Mouse (Mus musculus) midbrain, postnatal 0 days (tissue): ENCODE measurements at regions not wholly inside any gene's neighbourhood (a gene's known extent, or its start where the extent isn't known, plus 50 kb on each side); places are given as distances from the start of the nearest gene placed in this dataset.

Experiments
- ATAC-seq: fragments of 200-750 bp; cut with Nextera tagmentation; 2 replicates; pipeline ENCODE4 v1.8.0; 2017; ENCODE audit warnings: moderate number of reproducible peaks, mild to moderate bottlenecking, moderate TSS enrichment, moderate library complexity; ENCODE audit not compliant: low FRiP score
- DNase-seq: peaks from one replicate; pipeline ENCODE4 v3.0.0-alpha.2; 2015; ENCODE audit warnings: low spot score
- H3K27ac ChIP-seq: fragments of 300-500 bp; sonication (generic); 2 replicates; pipeline ENCODE4 v1.5.1; 2014; ENCODE audit warnings: low read depth, mild to moderate bottlenecking, low read length, mixed read lengths
- H3K27me3 ChIP-seq: fragments of 300-500 bp; sonication (generic); 2 replicates; pipeline ENCODE4 v1.6.1; 2014; ENCODE audit warnings: low read length, control low read depth, mixed read lengths; ENCODE audit not compliant: insufficient read depth
- H3K36me3 ChIP-seq: fragments of 300-500 bp; sonication (generic); 2 replicates; pipeline ENCODE4 v1.6.1; 2014; ENCODE audit warnings: low read length, control low read depth, mixed read lengths; ENCODE audit not compliant: insufficient read depth
- H3K4me1 ChIP-seq: fragments of 300-500 bp; sonication (generic); 2 replicates; pipeline ENCODE4 v1.6.1; 2014; ENCODE audit warnings: mild to moderate bottlenecking, control low read depth, antibody characterized with exemption, low read length, mixed read lengths; ENCODE audit not compliant: insufficient read depth
- H3K4me2 ChIP-seq: fragments of 300-500 bp; sonication (generic); 2 replicates; pipeline ENCODE4 v1.6.1; 2014; ENCODE audit warnings: low read depth, mild to moderate bottlenecking, low read length, mixed read lengths; ENCODE audit not compliant: poor library complexity, severe bottlenecking
- H3K4me3 ChIP-seq: fragments of 300-500 bp; sonication (generic); 2 replicates; pipeline ENCODE4 v1.5.1; 2014; ENCODE audit warnings: low read depth, mild to moderate bottlenecking, low read length, moderate library complexity
- H3K9ac ChIP-seq: fragments of 300-500 bp; sonication (generic); replicated peaks from 2 replicates; pipeline ENCODE4 v1.6.1; 2014; ENCODE audit warnings: mild to moderate bottlenecking, low read length, moderate library complexity, mixed read lengths; ENCODE audit not compliant: poor library complexity, severe bottlenecking
- H3K9me3 ChIP-seq: fragments of 300-500 bp; sonication (generic); 2 replicates; pipeline ENCODE4 v1.6.1; 2016; ENCODE audit warnings: low read length, control low read depth
- CTCF ChIP-seq: IDR thresholded peaks from 2 replicates; pipeline ENCODE4 v1.5.1; 2016; ENCODE audit warnings: antibody characterized with exemption, mild to moderate bottlenecking
- WGBS: fragments of 180-500 bp; shearing (Covaris S2); extraction: QIAGEN DNeasy Blood & Tissue Kit; methylation state at CpG from one replicate; pipeline ENCODE4 v1.1.7; 2014; 5-methylcytosine and 5-hydroxymethylcytosine counted together

DNA sequence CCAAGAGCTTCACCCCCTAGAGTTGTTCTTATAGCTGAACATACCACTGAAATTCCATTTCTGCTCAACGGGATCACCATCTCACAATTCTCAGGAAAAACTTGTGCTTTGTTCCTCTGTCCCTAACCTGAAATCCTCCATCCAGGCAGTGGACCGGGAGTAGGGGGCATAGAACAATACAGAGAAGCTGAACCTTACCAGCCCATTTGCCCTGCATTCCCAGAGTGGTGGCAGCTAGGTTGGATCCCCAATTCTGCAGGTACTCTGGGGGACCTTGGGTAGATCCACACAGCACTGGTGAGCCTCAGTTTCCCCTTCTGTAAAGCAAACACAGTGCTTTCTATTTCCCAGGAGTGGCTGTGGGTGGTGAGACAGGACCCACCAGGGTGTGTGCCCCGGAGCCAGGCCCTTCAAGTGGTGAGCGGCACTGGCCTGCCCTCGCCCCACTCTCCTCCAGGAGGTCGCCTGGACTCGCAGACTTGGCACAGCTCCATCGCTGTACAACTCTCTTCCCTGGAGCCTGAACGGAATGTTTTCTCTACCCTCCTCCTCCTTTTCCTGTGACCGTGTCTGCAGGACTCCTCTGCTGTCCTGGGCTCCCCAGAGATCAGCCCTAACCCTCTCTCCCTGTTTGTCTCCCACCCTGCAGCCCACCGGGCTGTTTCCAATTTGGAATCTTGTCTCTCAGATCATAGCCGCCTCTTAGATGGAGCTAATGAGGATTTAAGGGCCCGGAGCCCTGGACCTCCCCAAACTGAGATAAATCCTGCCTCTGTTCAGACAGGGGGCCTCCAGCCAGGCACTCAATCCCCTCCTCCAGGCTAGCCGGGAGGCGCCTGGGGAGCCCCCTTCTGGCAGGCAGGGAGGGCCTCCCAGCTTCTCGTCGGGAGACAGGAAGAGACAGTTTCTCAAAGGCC lies 52.3 kb upstream of the Cux1 start:
- H3K27ac ChIP-seq, result no peak overlapping the region
- ATAC-seq, result no peak
- no peaks in the 10 kb centered on the region for H3K36me3 ChIP-seq
- TF ChIP-seq CTCF, result peak; percentile 23; the same call in 1 of the 2 replicates
- no peak for DNase-seq
- no peaks in the 10 kb centered on the region for H3K9me3 ChIP-seq
- no peak overlapping the region for H3K4me3 ChIP-seq
- H3K9ac ChIP-seq, result no peak overlapping the region
- peaks cover 6% of the 10 kb centered on the region; the same call in 1 of the 2 replicates for H3K27me3 ChIP-seq
- peaks cover 7% of the 10 kb centered on the region; the same call in 1 of the 2 replicates for H3K4me1 ChIP-seq
- WGBS, result 8% methylated on average over 17 of the region's 17 CpGs
- H3K4me2 ChIP-seq, result no peak overlapping the region

DNA sequence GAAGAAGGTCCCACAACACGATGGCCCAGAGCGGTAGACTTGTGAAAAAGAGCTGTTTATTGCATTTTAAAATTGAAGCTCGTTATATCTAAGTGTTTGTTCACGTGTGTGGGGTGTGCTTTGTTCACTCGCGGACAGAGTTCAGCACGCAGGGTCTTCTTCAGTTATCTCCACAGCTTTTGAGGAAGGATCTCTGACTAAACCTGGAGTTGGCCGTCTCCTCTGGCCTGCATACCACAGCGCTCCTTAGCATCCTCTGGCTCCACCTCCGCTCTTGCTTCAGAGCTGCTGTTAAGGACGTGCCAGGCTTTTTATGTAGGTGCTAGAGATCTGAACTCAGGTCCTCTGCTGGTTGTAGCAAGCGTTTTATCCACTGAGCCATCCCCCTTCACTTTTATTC lies 52.9 kb upstream of the Cux1 start:
- H3K4me2 ChIP-seq, result no peak overlapping the region
- no peaks in the 10 kb centered on the region for H3K9me3 ChIP-seq
- ATAC-seq (no peak), DNase-seq (no peak)
- H3K4me1 ChIP-seq, result peaks cover 7% of the 10 kb centered on the region; the same call in 1 of the 2 replicates
- peaks cover 6% of the 10 kb centered on the region; the same call in 1 of the 2 replicates for H3K27me3 ChIP-seq
- H3K36me3 ChIP-seq, result no peaks in the 10 kb centered on the region
- H3K27ac ChIP-seq, result no peak overlapping the region
- no peak overlapping the region for H3K9ac ChIP-seq
- 27% methylated on average over 12 of the region's 12 CpGs for WGBS
- no peak overlapping the region for H3K4me3 ChIP-seq
- TF ChIP-seq CTCF, result no peak

DNA sequence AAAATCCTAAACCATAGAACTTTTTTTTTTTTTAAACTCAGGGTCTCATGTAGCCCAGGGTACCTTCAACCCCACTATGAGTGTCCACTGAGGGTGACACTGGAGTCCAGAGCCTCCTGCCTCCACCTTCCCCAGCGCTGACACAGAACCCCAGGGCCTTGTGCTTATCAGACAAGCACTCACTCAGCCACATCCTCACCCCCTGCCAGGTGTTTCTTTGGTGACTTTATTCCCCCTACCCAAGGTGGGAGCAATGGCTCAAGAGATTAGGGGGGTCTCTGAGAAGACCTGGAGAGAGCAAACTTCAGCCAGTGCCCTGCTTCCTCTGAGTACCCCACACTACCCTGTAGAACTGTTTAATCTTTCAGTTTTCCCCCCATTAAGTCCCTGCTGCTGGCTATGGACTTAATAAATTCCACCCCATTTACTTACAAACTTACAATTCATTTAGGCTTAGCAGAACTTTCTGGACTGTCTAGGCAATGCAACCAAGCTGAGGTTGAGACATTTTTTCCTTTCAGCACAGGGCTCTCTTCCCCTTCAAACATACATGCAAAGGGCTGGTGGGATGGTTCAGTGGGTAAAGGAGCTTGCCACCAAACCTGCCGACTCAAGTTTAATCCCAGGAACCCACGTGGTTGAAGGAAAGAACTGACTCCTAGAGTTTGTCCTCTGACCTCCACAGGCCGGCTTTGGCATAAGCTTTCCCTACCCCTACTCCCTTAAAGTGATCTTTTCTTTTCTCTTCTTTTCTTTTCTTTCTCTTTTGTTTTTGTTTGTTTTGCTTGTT lies 54.2 kb upstream of the Cux1 start:
- Histone ChIP-seq H3K27me3 (peaks cover 6% of the 10 kb centered on the region; the same call in 1 of the 2 replicates), H3K9ac (no peak overlapping the region), H3K9me3 (no peaks in the 10 kb centered on the region), H3K4me2 (no peak overlapping the region), H3K36me3 (no peaks in the 10 kb centered on the region), H3K4me3 (no peak overlapping the region), H3K4me1 (peaks cover 7% of the 10 kb centered on the region; the same call in 1 of the 2 replicates), H3K27ac (no peak overlapping the region)
- ATAC-seq (no peak), DNase-seq (no peak)
- WGBS, result 36% methylated on average over 4 of the region's 4 CpGs
- TF ChIP-seq CTCF, result no peak

DNA sequence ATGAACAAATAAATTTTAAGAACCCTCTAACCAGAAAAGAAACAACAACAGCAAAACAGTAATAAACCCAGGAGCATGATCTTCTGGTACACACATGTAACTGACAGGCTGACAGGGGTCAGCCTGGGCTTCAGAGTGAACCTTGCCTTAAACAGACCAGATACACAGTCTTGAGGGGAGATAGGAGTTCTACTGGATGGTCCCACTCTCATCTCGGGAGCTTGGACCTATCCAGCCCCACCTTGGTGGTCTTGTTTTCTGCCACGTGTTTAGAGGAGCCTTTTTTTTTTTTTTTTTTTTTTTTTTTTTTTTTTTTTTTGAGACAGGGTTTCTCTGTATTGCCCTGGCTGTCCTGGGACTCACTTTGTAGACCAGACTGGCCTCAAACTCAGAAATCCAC lies 54.9 kb upstream of the Cux1 start:
- no peak overlapping the region for H3K4me3 ChIP-seq
- H3K9me3 ChIP-seq, result no peaks in the 10 kb centered on the region
- H3K9ac ChIP-seq, result no peak overlapping the region
- no peak for DNase-seq
- peaks cover 7% of the 10 kb centered on the region; the same call in 1 of the 2 replicates for H3K4me1 ChIP-seq
- H3K27ac ChIP-seq, result no peak overlapping the region
- H3K36me3 ChIP-seq, result no peaks in the 10 kb centered on the region
- TF ChIP-seq CTCF, result no peak
- no peak overlapping the region for H3K4me2 ChIP-seq
- peaks cover 6% of the 10 kb centered on the region; the same call in 1 of the 2 replicates for H3K27me3 ChIP-seq
- no peak for ATAC-seq
- WGBS, result 28% methylated on average over 2 of the region's 2 CpGs

DNA sequence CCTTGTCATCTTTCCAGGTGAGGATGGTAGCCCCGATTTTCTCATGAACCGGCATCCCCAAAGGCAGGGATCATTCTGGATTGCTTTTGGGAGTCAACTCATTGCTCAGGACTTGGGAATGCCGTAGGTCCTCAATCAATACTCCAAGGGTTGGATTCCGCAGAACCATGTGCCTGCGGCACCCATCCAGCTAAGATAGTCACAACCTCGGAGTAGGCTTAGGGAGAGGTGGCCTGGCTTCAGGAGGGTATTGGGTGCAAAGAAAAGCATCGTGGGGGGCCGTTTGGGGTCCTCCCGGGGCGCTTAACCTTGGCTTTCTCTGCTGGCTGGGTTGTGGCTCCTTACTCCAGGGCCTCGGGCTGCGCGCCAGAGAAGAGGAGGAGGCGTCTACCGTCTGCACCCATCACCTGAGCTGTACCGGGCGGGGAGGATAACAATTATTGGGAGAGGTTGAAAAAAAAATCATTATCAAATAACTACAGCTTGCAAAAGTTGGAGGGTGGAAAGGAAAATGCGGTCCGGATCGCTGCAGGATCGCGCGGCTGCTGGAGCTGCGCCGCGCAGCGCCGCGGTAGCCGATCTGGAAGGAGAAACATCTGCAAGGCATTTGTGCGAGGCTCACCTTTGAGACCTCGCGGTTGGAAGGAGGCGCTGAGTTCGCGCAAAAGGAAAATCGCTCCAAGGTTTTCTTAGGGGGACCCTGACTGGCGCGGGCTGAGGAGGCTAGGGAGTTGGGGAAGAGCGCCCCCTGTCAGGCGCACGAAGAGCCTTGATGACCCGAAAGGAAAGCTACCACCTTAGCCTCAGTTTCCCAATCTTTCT lies 55.6 kb upstream of the Cux1 start:
- DNase-seq (peak; percentile 53), ATAC-seq (no peak)
- Histone ChIP-seq H3K27me3 (peaks cover 6% of the 10 kb centered on the region; the same call in 1 of the 2 replicates), H3K4me3 (peak overlapping the region; percentile 38), H3K36me3 (no peaks in the 10 kb centered on the region), H3K4me2 (peak overlapping the region; percentile 84), H3K27ac (no peak overlapping the region), H3K9me3 (no peaks in the 10 kb centered on the region), H3K9ac (no peak overlapping the region; the same call in 1 of the 2 replicates), H3K4me1 (peaks cover 7% of the 10 kb centered on the region; the same call in 1 of the 2 replicates)
- 5% methylated on average over 43 of the region's 43 CpGs for WGBS
- peak; percentile 75 for TF ChIP-seq CTCF
